Mouse (Mus musculus): ENCODE data around the gene Stpg4. TPM values are rescaled to one million over a fixed set of nuclear protein-coding genes. Genes with fewer than 3 reads are reported as not detected.
A peak's percentile ranks its signal among the peaks of the same experiment; 100 is the strongest.

Stpg4 gene
- 0.19 TPM in 1 of 2 replicates, not detected in the other for polyA plus RNA-seq (2015; fragmentation: Nextera tagmentation; extraction: Ambion mirVana)

GRCm38 (mm10) chr17:87427511-87427910 lies at the start of gene Stpg4:
Gene Stpg4 (minus strand): TSS chr17:87427741.
- Histone ChIP-seq H3K36me3 (ENCODE audit: control insufficient read depth, insufficient read depth, low read length) (peaks cover 20% of the 10 kb centered on the region), H3K9me3 (ENCODE audit: control insufficient read depth, low read length) (no peaks in the 10 kb centered on the region), H3K4me3 (ENCODE audit: low read length) (no peak within 1 kb of the TSS), H3K4me1 (ENCODE audit: control insufficient read depth, insufficient read depth, low read depth, low read length) (no peaks in the 10 kb centered on the region), H3K9ac (ENCODE audit: low read depth, low read length) (no peak within 1 kb of the TSS), H3K27ac (ENCODE audit: low read depth, low read length) (no peak within 1 kb of the TSS), H3K27me3 (replicated peaks; ENCODE audit: control insufficient read depth, insufficient read depth, low read length) (no peaks in the 10 kb centered on the region), H3K4me2 (ENCODE audit: low read length) (no peak within 1 kb of the TSS)
- 51% methylated on average over 24 of the region's 24 CpGs for WGBS
- ATAC-seq: peak; percentile 30

- Histone ChIP-seq H3K9ac (ENCODE audit: low read depth, low read length) (no peak overlapping the region), H3K27me3 (replicated peaks; ENCODE audit: control insufficient read depth, insufficient read depth, low read length) (no peaks in the 10 kb centered on the region), H3K27ac (ENCODE audit: low read depth, low read length) (no peak overlapping the region), H3K9me3 (ENCODE audit: control insufficient read depth, low read length) (no peaks in the 10 kb centered on the region), H3K4me1 (ENCODE audit: control insufficient read depth, insufficient read depth, low read depth, low read length) (peaks cover 24% of the 10 kb centered on the region), H3K4me3 (ENCODE audit: low read length) (no peak overlapping the region), H3K4me2 (ENCODE audit: low read length) (no peak overlapping the region), H3K36me3 (ENCODE audit: control insufficient read depth, insufficient read depth, low read length) (no peaks in the 10 kb centered on the region)
- ATAC-seq: no peak
- WGBS: 60% methylated on average over 8 of the region's 8 CpGs
Observed at GRCm38 (mm10) chr17:87475356-87475755, 47.8 kb upstream of the Stpg4 start.

GRCm38 (mm10) chr17:87474501-87474795 lies 46.9 kb upstream of the Stpg4 start:
- Histone ChIP-seq H3K4me3 (ENCODE audit: low read length) (peak overlapping the region; percentile 20), H3K36me3 (ENCODE audit: control insufficient read depth, insufficient read depth, low read length) (no peaks in the 10 kb centered on the region), H3K4me1 (ENCODE audit: control insufficient read depth, insufficient read depth, low read depth, low read length) (peaks cover 24% of the 10 kb centered on the region), H3K27me3 (replicated peaks; ENCODE audit: control insufficient read depth, insufficient read depth, low read length) (no peaks in the 10 kb centered on the region), H3K9ac (ENCODE audit: low read depth, low read length) (peak overlapping the region; percentile 51), H3K4me2 (ENCODE audit: low read length) (peak overlapping the region; percentile 54), H3K27ac (ENCODE audit: low read depth, low read length) (no peak overlapping the region), H3K9me3 (ENCODE audit: control insufficient read depth, low read length) (no peaks in the 10 kb centered on the region)
- ATAC-seq: no peak
- 2% methylated on average over 7 of the region's 7 CpGs for WGBS

- H3K4me1 ChIP-seq (ENCODE audit: control insufficient read depth, insufficient read depth, low read depth, low read length): peaks cover 24% of the 10 kb centered on the region
- WGBS: 1% methylated on average over 23 of the region's 23 CpGs
- H3K27me3 ChIP-seq (replicated peaks; ENCODE audit: control insufficient read depth, insufficient read depth, low read length): no peaks in the 10 kb centered on the region
- peak overlapping the region; percentile 20 for H3K4me3 ChIP-seq (ENCODE audit: low read length)
- peak overlapping the region; percentile 51 for H3K9ac ChIP-seq (ENCODE audit: low read depth, low read length)
- peak; percentile 70 for ATAC-seq
- H3K4me2 ChIP-seq (ENCODE audit: low read length): peak overlapping the region; percentile 54
- H3K27ac ChIP-seq (ENCODE audit: low read depth, low read length): peak overlapping the region; percentile 48
- H3K9me3 ChIP-seq (ENCODE audit: control insufficient read depth, low read length): no peaks in the 10 kb centered on the region
- no peaks in the 10 kb centered on the region for H3K36me3 ChIP-seq (ENCODE audit: control insufficient read depth, insufficient read depth, low read length)
Observed at GRCm38 (mm10) chr17:87473736-87474500, 46.4 kb upstream of the Stpg4 start.

- ATAC-seq: no peak
Observed at GRCm38 (mm10) chr17:87473441-87473735, 45.8 kb upstream of the Stpg4 start.

GRCm38 (mm10) chr17:87472879-87473278 lies 45.3 kb upstream of the Stpg4 start:
- H3K4me2 ChIP-seq (ENCODE audit: low read length): no peak overlapping the region
- WGBS: 53% methylated on average over 10 of the region's 10 CpGs
- ATAC-seq: no peak

More at GRCm38 (mm10) chr17:87473441-87473735, 45.8 kb upstream of the Stpg4 start:
- H3K4me2 ChIP-seq (ENCODE audit: low read length): peak overlapping the region; percentile 54
- peak overlapping the region; percentile 20 for H3K4me3 ChIP-seq (ENCODE audit: low read length)
- H3K9ac ChIP-seq (ENCODE audit: low read depth, low read length): peak overlapping the region; percentile 51; the same call in 1 of the 2 replicates
- WGBS: 10% methylated on average over 9 of the region's 9 CpGs
- H3K27me3 ChIP-seq (replicated peaks; ENCODE audit: control insufficient read depth, insufficient read depth, low read length): no peaks in the 10 kb centered on the region
- H3K27ac ChIP-seq (ENCODE audit: low read depth, low read length): peak overlapping the region; percentile 48
- H3K4me1 ChIP-seq (ENCODE audit: control insufficient read depth, insufficient read depth, low read depth, low read length): peaks cover 21% of the 10 kb centered on the region
- no peaks in the 10 kb centered on the region for H3K9me3 ChIP-seq (ENCODE audit: control insufficient read depth, low read length)
- H3K36me3 ChIP-seq (ENCODE audit: control insufficient read depth, insufficient read depth, low read length): no peaks in the 10 kb centered on the region

GRCm38 (mm10) chr17:87471661-87472060 lies 44.1 kb upstream of the Stpg4 start:
- 55% methylated on average over 6 of the region's 6 CpGs for WGBS
- Histone ChIP-seq H3K4me1 (ENCODE audit: control insufficient read depth, insufficient read depth, low read depth, low read length) (peaks cover 16% of the 10 kb centered on the region), H3K9me3 (ENCODE audit: control insufficient read depth, low read length) (no peaks in the 10 kb centered on the region), H3K4me3 (ENCODE audit: low read length) (no peak overlapping the region), H3K36me3 (ENCODE audit: control insufficient read depth, insufficient read depth, low read length) (no peaks in the 10 kb centered on the region), H3K9ac (ENCODE audit: low read depth, low read length) (no peak overlapping the region), H3K4me2 (ENCODE audit: low read length) (no peak overlapping the region), H3K27ac (ENCODE audit: low read depth, low read length) (no peak overlapping the region), H3K27me3 (replicated peaks; ENCODE audit: control insufficient read depth, insufficient read depth, low read length) (no peaks in the 10 kb centered on the region)
- ATAC-seq: no peak

More at GRCm38 (mm10) chr17:87472879-87473278, 45.3 kb upstream of the Stpg4 start:
- no peak overlapping the region for H3K9ac ChIP-seq (ENCODE audit: low read depth, low read length)
- peaks cover 16% of the 10 kb centered on the region for H3K4me1 ChIP-seq (ENCODE audit: control insufficient read depth, insufficient read depth, low read depth, low read length)
- no peaks in the 10 kb centered on the region for H3K9me3 ChIP-seq (ENCODE audit: control insufficient read depth, low read length)
- H3K27ac ChIP-seq (ENCODE audit: low read depth, low read length): no peak overlapping the region; the same call in 1 of the 2 replicates
- no peak overlapping the region for H3K4me3 ChIP-seq (ENCODE audit: low read length)
- no peaks in the 10 kb centered on the region for H3K36me3 ChIP-seq (ENCODE audit: control insufficient read depth, insufficient read depth, low read length)
- no peaks in the 10 kb centered on the region for H3K27me3 ChIP-seq (replicated peaks; ENCODE audit: control insufficient read depth, insufficient read depth, low read length)

GRCm38 (mm10) chr17:87470797-87471196 lies 43.3 kb upstream of the Stpg4 start:
- no peak for ATAC-seq
- H3K4me3 ChIP-seq (ENCODE audit: low read length): no peak overlapping the region
- H3K27ac ChIP-seq (ENCODE audit: low read depth, low read length): no peak overlapping the region
- no peak overlapping the region for H3K4me2 ChIP-seq (ENCODE audit: low read length)
- no peaks in the 10 kb centered on the region for H3K27me3 ChIP-seq (replicated peaks; ENCODE audit: control insufficient read depth, insufficient read depth, low read length)
- no peaks in the 10 kb centered on the region for H3K9me3 ChIP-seq (ENCODE audit: control insufficient read depth, low read length)
- peaks cover 16% of the 10 kb centered on the region for H3K4me1 ChIP-seq (ENCODE audit: control insufficient read depth, insufficient read depth, low read depth, low read length)
- 81% methylated on average over 8 of the region's 8 CpGs for WGBS
- no peak overlapping the region for H3K9ac ChIP-seq (ENCODE audit: low read depth, low read length)
- no peaks in the 10 kb centered on the region for H3K36me3 ChIP-seq (ENCODE audit: control insufficient read depth, insufficient read depth, low read length)

GRCm38 (mm10) chr17:87470282-87470681 lies 42.7 kb upstream of the Stpg4 start:
- H3K36me3 ChIP-seq (ENCODE audit: control insufficient read depth, insufficient read depth, low read length): no peaks in the 10 kb centered on the region
- H3K4me3 ChIP-seq (ENCODE audit: low read length): no peak overlapping the region
- ATAC-seq: no peak
- H3K4me1 ChIP-seq (ENCODE audit: control insufficient read depth, insufficient read depth, low read depth, low read length): peaks cover 16% of the 10 kb centered on the region
- no peak overlapping the region for H3K27ac ChIP-seq (ENCODE audit: low read depth, low read length)
- WGBS: 73% methylated on average over 8 of the region's 8 CpGs
- no peaks in the 10 kb centered on the region for H3K9me3 ChIP-seq (ENCODE audit: control insufficient read depth, low read length)
- H3K4me2 ChIP-seq (ENCODE audit: low read length): no peak overlapping the region
- H3K27me3 ChIP-seq (replicated peaks; ENCODE audit: control insufficient read depth, insufficient read depth, low read length): no peaks in the 10 kb centered on the region
- H3K9ac ChIP-seq (ENCODE audit: low read depth, low read length): no peak overlapping the region

Data from hindbrain, embryonic 16.5 days (tissue).